Mouse (Mus musculus) heart, adult 8-10 months (tissue): ENCODE data around the gene Slc15a2. TPM values are rescaled to one million over a fixed set of nuclear protein-coding genes. Genes with fewer than 3 reads are reported as not detected.

Experiments
- DNase-seq: peaks from one replicate; pipeline ENCODE4 v3.0.0; 2022; ENCODE audit warnings: low spot score
- total RNA-seq, 4 experiments: library from RNA; stranded (reverse); gene quantifications; 2 replicates each; pipeline ENCODE4 v1.2.4; 2022

The Slc15a2 gene
- total RNA-seq, result 1 to 10 TPM; 2.1 to 3.9 (median 3.4) TPM

DNA sequence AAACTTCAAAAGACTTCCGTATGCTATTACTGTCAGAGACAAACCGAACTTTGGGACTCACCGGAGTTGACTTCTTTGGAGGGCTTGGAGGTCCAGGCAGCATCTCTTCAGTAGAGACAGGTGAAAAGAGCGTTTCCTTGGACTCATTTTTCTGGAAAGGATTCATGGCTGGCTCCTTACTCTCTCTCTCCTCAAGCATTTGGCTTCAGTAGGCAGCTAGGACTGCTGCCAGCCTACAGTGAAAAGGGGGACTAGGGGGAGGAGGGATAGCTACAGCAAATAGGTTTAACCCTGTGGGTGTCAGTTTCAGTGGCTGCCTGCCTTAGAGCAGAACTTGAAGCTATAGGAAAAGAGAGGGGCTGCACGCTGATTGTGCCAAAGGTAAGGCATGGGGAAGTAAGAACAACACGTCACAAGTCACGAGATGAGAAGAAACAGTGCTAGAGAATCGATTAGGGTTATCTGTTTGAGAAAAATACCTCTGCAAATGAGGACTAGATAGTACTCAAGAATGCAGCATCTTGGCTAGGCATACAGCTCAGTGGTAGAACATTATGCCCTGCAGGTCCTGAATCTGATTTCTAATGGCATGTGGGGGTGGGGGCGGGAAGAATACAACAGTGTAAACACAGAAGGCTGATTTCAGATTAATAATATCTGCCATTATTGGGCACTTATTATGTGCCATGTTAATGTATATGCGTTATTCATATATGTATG, at the start of gene Slc15a2:
TSS of gene Slc15a2 (minus strand) at position 369 of the 720 bp plus-strand sequence.
- peak; percentile 3 for DNase-seq

DNA sequence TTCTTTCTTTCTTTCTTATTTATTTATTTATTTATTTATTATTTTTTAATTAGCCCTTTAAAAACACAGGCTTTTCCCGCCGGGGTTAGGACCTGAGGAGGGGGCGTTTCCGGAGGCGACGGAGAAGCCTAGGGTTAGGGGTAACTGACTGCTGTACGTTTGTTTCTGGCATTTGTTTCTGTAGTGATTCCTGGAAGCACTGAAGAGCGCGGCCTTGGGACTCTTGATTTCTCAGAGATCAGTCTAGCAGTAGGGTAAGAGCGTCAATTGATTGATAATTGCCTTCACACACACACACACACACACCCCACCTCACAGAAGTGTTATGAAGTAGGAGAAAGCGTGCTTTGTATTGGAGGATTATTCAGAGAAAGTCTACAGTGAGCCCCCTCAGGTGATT, 44.1 kb upstream of the Slc15a2 start:
- DNase-seq, result no peak

DNA sequence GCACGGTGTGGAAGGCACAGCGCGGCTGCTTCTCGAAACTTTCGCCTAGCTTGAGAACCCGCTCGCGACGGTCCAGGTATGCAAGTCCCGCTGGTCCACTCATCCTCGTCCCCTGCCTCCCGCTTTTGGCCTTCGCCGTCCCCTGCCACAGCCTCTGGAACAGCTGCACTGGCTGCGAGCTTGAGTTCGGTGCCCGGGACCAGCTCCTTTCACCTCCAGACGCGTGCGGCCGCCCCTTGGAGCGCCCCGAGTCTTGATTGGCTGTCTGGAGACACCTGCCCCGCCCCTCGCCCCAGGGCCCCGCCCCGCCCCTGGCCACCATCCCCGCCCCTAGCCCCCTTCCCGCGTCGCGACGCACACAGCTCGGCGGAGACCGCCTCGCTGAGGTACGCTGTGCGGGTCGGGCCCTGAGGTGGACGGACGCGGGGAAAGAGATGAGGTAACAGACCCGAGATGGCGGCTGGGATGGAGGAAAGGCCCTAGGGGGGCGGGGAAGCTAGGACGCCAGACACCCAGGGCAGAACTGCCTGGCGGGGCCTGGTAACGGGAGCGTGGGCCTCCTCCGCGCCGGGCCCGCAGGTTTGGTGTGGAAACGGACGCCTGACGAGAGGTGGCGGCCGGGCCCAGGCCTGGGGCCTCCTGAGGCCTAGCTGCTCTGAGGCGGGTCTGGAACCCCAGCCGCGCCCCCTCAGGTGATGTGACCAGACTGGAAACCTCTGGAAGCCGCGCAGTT, 43.5 kb upstream of the Slc15a2 start, which contains the start of gene Iqcb1:
TSS of gene Iqcb1 (plus strand) at position 332 of the 733 bp plus-strand sequence.
- DNase-seq, result peak; percentile 76

DNA sequence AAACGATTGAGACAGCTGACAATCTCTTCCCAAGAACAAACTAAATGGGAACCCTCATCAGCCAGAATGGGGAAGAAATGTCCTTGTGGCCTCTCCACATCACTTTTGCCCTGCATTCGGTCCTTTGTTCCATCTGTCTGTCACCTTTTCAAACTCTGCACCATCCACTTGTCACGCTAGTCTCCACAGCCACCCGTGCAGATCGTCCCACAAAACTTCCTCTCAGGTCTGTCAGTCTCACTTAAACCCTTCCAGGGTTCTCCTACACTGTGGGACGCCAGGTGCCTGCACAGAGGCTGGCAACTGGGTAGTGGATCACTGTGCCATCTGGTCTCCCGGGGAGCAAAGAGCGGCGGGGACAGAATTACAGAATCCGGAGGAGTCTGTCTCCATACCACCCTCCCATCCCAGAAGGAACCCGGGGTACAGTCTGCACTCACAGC, 42.9 kb upstream of the Slc15a2 start:
- DNase-seq, result no peak

DNA sequence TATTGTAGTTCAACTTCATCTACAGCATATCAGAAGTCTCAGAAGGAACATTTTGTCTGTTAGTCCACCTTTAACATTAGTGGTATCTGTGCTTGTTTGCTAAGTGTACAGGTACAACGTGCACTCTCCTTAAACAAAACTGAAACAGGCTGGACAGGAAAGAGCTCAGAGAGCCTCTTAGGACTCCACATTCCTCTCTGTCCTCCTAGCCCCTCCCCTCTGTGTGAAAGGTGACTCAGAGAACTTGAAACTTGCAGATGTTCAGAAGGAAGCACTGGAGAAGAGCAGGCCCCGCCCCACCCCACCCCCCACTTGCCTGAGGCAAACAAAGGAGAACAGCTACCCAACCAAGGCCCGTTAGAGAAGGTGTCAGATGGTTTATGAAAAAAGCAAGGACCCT, 36.7 kb upstream of the Slc15a2 start:
- DNase-seq, result no peak

DNA sequence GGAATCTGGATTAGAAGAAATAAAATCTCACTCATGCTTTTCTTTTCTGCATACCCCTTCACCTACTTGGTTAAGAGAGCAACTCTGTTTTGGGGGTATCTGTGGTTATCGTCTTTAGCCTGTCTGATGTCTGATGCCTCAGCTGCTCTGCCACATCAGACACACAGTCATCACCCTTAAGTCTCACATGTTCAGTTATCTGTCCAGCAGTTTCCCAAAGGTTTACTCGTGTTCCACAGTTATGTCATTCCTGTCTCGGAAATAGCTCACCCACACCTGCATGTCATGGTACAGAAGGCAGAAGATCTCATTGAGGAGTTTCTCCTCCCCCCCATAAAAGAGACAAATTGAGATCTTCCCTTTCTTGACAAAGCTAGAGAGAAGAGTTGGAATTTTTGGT, 36.0 kb upstream of the Slc15a2 start:
- no peak for DNase-seq

DNA sequence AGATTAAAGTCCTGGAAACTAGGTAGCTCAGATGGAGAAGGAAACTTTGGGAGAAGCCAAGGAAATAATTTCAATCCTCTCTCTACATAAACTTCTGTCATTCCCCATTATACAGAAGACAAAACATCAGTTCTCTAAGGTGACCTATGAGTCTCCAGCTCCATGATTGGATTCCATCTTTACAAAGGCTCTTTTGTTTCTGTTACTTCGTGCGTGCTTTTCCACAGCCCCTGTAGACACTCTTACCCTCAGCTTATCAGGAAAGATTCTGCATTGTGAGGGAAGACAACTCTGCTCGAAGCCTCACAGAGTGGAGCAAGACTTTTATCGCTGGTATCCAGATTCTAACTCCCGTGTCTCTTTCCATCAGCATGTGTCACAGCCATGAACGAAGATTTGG, 35.3 kb upstream of the Slc15a2 start:
- DNase-seq, result no peak

DNA sequence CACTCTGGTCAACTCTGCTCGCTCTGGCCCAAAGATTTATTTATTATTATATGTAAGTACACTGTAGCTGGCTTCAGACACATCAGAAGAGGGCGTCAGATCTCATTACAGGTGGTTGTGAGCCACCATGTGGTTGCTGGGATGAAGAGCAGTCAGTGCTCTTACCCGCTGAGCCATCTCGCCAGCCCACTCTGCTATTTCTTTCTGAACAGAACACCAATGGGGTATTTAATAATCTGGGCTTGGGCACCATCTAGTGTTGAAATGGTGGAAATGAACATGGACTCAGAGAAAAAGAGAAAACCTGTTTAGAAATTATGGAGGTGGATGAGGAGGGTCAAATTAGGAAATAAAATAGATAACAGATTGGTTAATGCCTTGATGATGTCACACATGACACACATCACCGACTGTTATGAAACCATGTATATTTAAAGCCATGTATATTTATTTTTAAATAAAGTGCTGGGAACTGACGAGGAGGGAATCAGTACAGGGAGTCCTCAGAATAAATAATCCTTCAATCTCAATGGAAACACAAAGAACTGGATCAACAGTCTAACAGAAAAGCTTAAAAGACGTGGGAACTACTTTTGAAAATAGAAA, 32.7 kb upstream of the Slc15a2 start:
- DNase-seq, result peak; percentile 73

DNA sequence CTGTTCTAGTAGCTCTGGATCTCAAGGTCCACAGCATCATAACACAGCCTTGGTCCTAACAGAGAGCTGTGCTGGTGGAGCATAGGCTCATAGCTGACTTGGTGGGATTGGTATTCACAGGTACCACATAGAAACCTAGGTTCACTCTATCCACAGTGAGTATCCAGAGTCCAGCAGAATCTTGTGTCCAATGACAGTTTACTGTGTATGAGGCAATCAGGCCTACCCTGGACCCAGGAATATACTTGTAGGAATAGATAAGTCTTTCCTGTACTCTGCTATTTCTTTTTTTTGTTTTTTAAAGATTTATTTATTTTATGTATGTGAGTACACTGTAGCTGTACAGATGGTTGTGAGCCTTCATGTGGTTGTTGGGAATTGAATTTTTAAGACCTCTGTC, 32.2 kb upstream of the Slc15a2 start:
- no peak for DNase-seq

DNA sequence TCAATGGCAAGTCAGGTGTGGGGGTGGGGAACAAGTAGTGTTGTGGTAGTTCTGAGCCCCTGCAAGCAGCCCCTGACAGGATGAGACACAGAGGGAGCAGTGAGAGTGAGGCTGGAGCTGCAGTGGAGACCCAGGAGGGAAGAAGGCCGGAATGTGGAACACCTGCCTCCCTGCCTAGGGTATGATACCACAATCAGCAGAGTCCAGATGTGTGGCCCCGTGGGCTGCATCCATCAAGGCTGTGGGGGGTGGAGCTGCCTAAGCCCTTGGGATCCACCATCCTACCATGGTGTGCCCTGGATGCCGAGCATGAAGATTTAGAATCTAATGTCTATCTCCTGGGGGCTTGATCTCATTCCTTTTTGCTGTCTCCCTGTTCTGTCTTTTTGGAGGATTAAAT, 28.9 kb upstream of the Slc15a2 start:
- DNase-seq, result no peak

DNA sequence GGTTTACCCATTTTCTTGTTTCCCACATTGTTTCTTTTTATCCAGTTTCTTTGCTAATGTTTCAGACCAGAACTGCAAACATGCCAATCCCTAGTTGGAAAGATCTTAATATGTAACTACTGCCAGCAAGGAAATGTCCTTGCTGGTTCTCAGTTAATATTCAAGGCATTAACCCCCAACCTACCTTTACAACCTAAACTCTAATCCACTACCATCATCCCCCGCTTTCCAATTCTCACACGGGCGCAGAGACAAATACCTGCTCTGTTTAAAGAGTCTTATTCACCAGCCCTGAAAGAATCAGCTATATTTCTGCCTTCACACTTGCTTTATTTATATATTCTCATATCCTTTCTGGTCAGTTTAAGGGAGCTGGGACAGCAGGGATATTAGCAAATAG, 23.9 kb upstream of the Slc15a2 start:
- DNase-seq, result no peak

DNA sequence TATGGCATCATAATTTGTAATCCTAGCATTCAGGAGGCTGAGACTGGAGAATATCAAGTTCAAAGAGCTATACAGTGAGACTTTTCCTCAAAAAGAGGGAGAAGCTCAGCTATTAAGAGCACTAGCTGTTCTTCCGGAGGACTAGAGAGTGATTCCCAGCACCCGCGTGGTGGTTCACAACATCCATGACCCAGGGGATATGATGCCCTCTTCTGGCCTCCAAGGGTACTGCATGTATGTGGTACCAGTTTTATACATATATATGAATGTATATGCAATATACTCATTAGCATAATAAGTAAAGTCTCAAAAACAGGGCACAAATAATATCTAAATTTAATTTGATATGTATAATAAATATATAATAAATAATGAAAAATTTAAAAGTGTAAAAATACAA, 17.6 kb upstream of the Slc15a2 start:
- no peak for DNase-seq

DNA sequence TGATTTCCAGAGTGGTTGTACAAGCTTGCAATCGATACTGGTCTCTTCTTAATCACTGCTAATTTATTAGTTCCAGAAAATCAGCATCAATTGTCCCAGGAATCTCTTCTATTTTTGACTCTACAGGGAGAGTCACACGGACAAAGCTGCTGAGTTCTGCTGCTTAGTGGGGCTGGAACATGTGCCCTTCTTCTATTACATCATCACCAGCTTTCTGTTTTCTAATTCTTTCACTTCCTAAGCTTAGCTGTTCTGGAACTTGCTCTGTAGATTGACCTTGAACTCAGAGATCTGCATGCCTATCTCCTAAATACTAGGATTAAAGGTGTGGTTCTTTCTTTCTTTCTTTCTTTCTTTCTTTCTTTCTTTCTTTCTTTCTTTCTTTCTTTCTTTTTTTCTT, 13.6 kb upstream of the Slc15a2 start:
- no peak for DNase-seq

DNA sequence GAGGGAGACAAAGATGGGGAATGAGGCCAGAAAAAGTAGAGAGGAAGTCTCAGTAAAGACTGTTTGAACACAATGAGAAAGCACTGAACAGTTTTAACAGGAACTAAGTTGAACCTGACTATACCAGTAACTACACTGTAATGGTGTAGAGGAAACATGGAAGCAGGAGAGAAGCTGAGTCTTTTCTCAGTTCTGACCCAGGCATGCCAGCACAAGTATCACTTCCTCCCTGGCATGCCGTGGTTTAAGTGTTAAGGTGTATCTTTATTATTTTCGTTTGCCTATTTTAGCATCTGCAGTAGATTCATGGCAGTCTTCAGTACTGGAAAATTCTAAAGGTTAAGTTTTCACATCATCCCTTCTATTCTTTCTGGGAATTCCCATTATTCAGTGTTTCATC, 10.2 kb upstream of the Slc15a2 start:
- DNase-seq, result no peak

DNA sequence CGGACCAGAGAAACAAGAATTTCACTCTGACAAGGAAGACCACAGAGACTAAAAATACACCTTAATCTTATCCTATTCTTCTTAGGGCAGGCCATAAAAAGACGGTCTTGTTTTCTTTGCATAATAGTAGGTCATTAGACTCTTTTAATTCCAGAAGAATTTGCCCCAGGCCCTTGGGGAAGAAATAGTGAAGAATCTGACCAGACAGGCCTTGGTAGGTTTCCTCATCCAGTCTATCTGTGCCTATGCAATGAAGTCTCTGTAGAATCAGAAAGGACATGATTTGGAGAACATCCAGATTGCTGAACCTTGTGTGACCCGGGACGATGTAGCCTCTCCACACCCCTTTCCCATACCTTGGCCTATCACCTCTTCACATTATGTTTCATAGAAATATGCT, 5.4 kb upstream of the Slc15a2 start:
- no peak for DNase-seq

DNA sequence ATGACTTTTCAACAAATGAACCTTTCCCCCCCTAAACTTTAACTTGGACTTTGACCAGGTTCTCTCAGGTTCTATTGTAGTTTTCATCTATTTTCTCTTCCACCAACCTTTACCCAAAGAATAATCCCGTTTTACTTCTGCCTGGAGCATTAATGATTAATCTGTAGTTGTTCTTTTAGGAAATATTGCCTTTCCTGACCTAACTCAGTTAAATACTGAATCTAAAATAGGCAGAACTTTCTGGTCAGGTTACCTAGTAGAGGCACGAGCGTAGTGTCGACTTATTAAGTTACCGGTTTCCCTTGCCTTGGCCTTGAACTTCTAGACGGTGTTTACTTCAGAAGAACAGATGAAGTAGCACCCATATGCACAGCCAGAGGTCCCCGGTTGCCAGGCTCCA, 1.7 kb upstream of the Slc15a2 start:
- DNase-seq, result no peak

DNA sequence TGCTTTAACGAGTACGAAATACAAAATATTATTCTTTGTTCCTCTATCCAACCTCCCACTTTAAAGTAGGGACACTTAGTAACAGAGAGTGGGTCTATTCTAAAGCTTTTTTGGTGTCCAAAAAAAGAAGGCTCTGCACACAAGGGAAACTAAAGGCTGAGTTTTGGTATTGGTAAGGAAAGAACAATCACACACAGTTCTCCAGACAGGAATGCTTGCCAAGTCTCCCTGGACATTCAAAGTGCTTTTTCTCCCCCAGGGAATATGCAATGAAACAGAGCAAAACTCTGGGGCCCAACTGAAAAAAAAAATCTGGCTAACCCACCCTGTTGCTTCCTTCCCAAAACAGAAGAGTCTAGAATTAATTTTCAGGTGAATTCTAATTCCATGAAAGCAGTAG, 616 bp downstream of the Slc15a2 start:
- no peak for DNase-seq

DNA sequence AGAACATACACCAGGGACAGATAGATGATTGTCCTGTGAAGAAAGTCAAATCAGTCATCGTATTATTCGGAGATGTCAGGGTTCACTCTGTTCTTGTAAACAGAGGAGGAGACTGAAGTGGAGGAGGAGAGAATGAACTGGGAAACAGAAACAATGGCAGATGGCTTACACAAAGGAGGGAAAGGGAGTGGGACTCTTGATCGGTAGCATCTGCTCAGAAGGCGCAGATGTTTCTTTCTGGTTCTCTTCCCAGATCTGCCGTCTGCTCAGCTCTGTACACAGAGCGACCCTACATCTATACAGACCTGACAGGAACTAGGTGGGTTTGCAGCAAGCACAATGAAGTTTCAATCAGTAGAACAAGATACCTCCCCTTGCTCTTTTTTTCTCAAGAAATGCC, 9.1 kb downstream of the Slc15a2 start:
- no peak for DNase-seq

DNA sequence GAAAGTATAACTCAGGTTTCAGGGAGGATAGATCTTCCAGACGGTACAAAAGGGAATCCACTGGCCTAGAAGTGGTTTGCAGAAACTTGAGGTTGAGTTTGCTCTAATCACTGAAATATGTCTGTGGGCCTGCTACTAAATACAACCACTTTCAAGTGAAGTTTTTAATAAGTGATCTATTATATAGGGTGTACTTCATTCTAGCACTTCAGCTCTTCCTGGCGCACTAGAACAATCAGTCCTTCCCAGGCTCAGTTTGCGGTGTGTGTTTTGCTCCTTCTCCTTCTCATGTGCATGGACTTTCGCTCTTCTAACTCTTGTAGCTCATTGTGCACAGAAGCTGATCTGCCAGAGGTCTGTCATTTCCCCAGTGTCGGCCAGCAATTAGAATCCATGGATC, 11.8 kb downstream of the Slc15a2 start:
- no peak for DNase-seq

DNA sequence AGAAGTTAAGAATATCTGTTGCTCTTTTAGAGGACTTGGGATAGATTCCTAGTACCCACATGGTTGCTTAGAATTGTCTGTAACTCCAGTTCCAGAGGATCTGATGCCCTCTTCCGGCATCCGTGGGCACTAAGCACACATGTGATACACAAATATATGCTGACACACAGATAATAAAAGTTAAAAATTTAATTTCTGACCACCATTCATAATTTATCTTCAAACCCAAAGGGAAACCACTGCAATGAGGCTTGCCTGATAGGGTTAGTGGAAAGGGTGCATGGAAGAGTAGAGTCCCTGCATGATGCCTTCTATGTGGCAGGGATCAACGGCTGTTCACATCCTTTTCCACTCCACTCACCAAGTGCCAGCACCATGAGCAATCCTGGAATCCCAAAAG, 13.1 kb downstream of the Slc15a2 start:
- no peak for DNase-seq

DNA sequence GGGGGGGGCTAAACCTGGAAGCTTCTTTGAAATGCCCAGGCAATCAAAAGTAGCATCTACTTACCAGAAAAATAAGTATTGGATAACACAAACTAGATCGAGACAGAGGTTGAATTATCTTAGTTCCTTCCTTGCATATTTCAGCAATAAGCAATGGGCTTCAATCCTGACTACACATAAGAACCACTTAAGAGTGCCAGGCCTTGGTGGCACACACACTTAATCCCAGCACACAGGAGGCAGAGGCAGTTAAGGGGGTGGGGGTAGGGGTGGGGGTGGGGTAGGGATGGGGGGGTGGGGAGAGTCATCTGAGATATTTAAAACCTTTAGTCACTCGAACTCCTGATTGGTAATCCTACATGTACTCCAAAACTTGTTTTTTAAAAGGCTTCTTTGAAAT, 13.5 kb downstream of the Slc15a2 start:
- no peak for DNase-seq

DNA sequence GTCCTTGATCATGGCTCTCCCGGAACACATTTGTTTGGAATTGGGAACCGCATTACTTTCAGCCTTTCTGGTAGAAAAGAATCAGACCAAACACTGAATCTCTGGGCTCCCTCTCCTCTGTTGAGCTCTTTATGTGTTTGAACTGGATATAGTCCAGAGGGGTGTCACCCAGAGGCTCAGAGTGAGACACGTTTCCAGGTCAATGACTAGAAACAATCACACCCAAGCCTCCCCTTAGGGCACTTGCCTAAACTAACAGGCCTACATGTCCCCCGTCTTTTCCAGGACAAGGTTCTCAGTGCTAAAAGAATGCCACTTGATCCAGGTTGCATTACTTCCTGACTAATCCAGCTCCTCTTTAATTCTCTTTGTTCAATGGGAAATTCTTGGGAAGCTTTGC, 13.9 kb downstream of the Slc15a2 start:
- DNase-seq, result no peak

DNA sequence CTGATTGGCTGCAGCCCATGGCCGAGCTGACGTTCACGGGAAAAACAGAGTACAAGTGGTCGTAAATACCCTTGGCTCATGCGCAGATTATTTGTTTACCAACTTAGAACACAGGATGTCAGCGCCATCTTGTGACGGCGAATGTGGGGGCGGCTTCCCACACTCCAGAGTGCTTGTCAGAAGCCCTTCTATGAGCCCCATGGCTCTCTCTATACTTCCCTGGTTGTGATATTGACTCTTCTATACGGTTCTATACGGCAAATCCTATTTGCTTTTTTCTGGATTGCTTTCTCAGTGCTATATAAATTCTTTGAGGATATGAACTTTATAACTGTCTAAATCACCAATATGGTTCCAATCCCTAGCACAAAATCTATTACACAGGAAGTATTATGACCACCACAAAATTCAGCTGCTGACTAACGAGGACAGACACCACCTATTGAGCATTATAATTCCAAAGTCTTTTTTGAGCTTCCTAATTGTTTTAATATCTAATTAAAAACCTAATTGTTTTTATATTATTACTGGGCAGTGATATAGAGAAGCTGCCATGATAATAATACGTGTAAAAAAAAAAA, 14.5 kb downstream of the Slc15a2 start:
- no peak for DNase-seq
